Mouse (Mus musculus) myocyte (in vitro differentiated cells): ENCODE results near the gene Eipr1. TPM values are rescaled to one million over a fixed set of nuclear protein-coding genes. Genes with fewer than 3 reads are reported as not detected.

ENCODE experiments used
- H3K27me3 ChIP-seq: one replicate; pipeline ENCODE4 v1.6.1; 2011; ENCODE audit not compliant: control insufficient read depth, insufficient read depth, insufficient read length
- H3K36me3 ChIP-seq: one replicate; pipeline ENCODE4 v1.6.1; 2011; ENCODE audit not compliant: control insufficient read depth, insufficient read depth
- H3K4me2 ChIP-seq: one replicate; pipeline ENCODE4 v1.6.1; 2011; ENCODE audit warnings: low read depth, control low read depth
- H3K4me3 ChIP-seq: one replicate; pipeline ENCODE4 v1.5.1; 2011; ENCODE audit warnings: mild to moderate bottlenecking, control low read depth, moderate library complexity
- H3K79me2 ChIP-seq: one replicate; pipeline ENCODE4 v1.6.1; 2011; ENCODE audit not compliant: control insufficient read depth, insufficient read depth
- H3ac ChIP-seq: one replicate; pipeline ENCODE4 v1.6.1; 2011; ENCODE audit not compliant: control insufficient read depth, insufficient read length
- CEBPB ChIP-seq: IDR thresholded peaks from 2 replicates; pipeline ENCODE4 v1.6.1; 2011; ENCODE audit warnings: mild to moderate bottlenecking, moderate library complexity; ENCODE audit not compliant: poor library complexity, insufficient read depth, severe bottlenecking
- E2F4 ChIP-seq: IDR thresholded peaks from one replicate; pipeline ENCODE4 v1.6.1; 2011; ENCODE audit warnings: mild to moderate bottlenecking, control low read depth, moderate library complexity; ENCODE audit not compliant: insufficient read depth
- MAX ChIP-seq: IDR thresholded peaks from one replicate; pipeline ENCODE4 v1.6.1; 2011; ENCODE audit warnings: low read depth, mild to moderate bottlenecking, control low read depth
- MYOD1 ChIP-seq, 3 experiments: IDR thresholded peaks; one replicate each; pipeline ENCODE4 v1.6.1; 2011; ENCODE audit warnings: control low read depth in 2 of 3, low read depth in 2 of 3, mild to moderate bottlenecking in 2 of 3, moderate library complexity in 1 of 3; ENCODE audit not compliant: insufficient read length in 2 of 3, control insufficient read depth in 1 of 3
- MYOG ChIP-seq, 3 experiments: IDR thresholded peaks; one replicate each; pipeline ENCODE4 v1.6.1; 2011; ENCODE audit warnings: control low read depth in 2 of 3, low read depth in 2 of 3, mild to moderate bottlenecking in 2 of 3; ENCODE audit not compliant: insufficient read length in 2 of 3, control insufficient read depth in 1 of 3, insufficient read depth in 1 of 3
- POLR2A ChIP-seq: IDR thresholded peaks from one replicate; pipeline ENCODE4 v1.6.1; 2011; ENCODE audit warnings: low read depth, mild to moderate bottlenecking, control low read depth, moderate library complexity; ENCODE audit not compliant: insufficient read length
- POLR2AphosphoS2 ChIP-seq: IDR thresholded peaks from one replicate; pipeline ENCODE4 v1.6.1; 2011; ENCODE audit warnings: low read depth, control low read depth; ENCODE audit not compliant: insufficient read length
- REST ChIP-seq: IDR thresholded peaks from one replicate; pipeline ENCODE4 v1.6.1; 2011; ENCODE audit warnings: mild to moderate bottlenecking, control low read depth, moderate library complexity; ENCODE audit not compliant: insufficient read depth, insufficient read length
- SRF ChIP-seq: IDR thresholded peaks from one replicate; pipeline ENCODE4 v1.6.1; 2011; ENCODE audit warnings: low read depth; ENCODE audit not compliant: control insufficient read depth, insufficient read length
- TCF12 ChIP-seq: IDR thresholded peaks from one replicate; pipeline ENCODE4 v1.6.1; 2011; ENCODE audit warnings: mild to moderate bottlenecking, control low read depth; ENCODE audit not compliant: poor library complexity, insufficient read depth, severe bottlenecking
- TCF3 ChIP-seq: IDR thresholded peaks from one replicate; pipeline ENCODE4 v1.6.1; 2011; ENCODE audit warnings: low read depth, control low read depth; ENCODE audit not compliant: insufficient read length
- USF1 ChIP-seq: IDR thresholded peaks from one replicate; pipeline ENCODE4 v1.6.1; 2011; ENCODE audit warnings: low read depth, mild to moderate bottlenecking, control low read depth, moderate library complexity
- polyA plus RNA-seq: library from polyadenylated mRNA; unstranded; fragments of >200 nt; fragmentation: generic; extraction: Trizol; gene quantifications from one replicate; pipeline ENCODE4 v1.2.1, GENCODE M21; 2012; ENCODE audit warnings: missing spikeins

The Eipr1 gene
- polyA plus RNA-seq, 1 experiment: 19.5 TPM

- TF ChIP-seq E2F4: no peak
- no peak for TF ChIP-seq POLR2A
- TF ChIP-seq CEBPB: no peak
- no peak for TF ChIP-seq TCF12
- TF ChIP-seq TCF3: no peak
- no peak for TF ChIP-seq REST
- no peak for TF ChIP-seq MYOG (IDR thresholded peaks at IDR 0.05; ENCODE audit: control insufficient read depth in 1 of 3, insufficient read depth in 1 of 3, insufficient read length in 2 of 3, low read depth in 2 of 3)
- H3K79me2 ChIP-seq: no peaks in the 10 kb centered on the region
- H3ac ChIP-seq: no peak overlapping the region
- H3K36me3 ChIP-seq: no peaks in the 10 kb centered on the region
- H3K27me3 ChIP-seq: no peaks in the 10 kb centered on the region
- H3K4me2 ChIP-seq: no peak overlapping the region
- no peak overlapping the region for H3K4me3 ChIP-seq
These were observed 33.7 kb downstream of the Eipr1 start for GRCm38 (mm10) chr12:28785299-28785698.

DNA sequence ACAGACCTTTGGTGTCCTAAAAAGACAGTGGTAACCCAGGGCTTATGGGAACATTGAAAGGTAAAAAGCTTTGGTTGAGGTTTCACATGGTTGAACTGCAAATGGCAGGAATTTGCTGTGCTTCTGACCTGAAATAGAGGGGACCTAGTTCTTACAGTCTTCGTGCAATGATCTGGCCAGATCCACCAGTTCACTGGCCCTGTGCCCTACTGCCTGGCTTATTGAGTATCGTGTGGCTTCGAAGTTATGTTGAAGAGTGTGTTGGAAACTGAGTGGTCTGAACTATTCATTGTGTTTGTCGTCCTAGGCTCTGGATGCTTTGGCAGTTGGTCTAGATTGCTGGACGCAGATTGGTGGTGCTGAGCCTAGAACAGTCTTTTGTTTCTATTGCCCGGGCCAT lies 34.7 kb downstream of the Eipr1 start:
- H3K4me3 ChIP-seq: no peak overlapping the region

GRCm38 (mm10) chr12:28792613-28793012 lies 41.0 kb downstream of the Eipr1 start:
- no peaks in the 10 kb centered on the region for H3K36me3 ChIP-seq
- no peak overlapping the region for H3ac ChIP-seq
- H3K4me2 ChIP-seq: no peak overlapping the region
- H3K27me3 ChIP-seq: no peaks in the 10 kb centered on the region
- TF ChIP-seq TCF12 (no peak), SRF (no peak), MAX (no peak), E2F4 (no peak), USF1 (no peak), MYOG (IDR thresholded peaks at IDR 0.05; ENCODE audit: control insufficient read depth in 1 of 3, insufficient read depth in 1 of 3, insufficient read length in 2 of 3, low read depth in 2 of 3) (no peak), POLR2A (no peak), REST (no peak), MYOD1 (IDR thresholded peaks at IDR 0.05; ENCODE audit: control insufficient read depth in 1 of 3, insufficient read length in 2 of 3, low read depth in 2 of 3) (no peak), POLR2AphosphoS2 (no peak), TCF3 (no peak), CEBPB (no peak)
- H3K79me2 ChIP-seq: no peaks in the 10 kb centered on the region
- H3K4me3 ChIP-seq: no peak overlapping the region

More for the DNA sequence above, 34.7 kb downstream of the Eipr1 start:
- Histone ChIP-seq H3K79me2 (no peaks in the 10 kb centered on the region), H3K36me3 (no peaks in the 10 kb centered on the region), H3K4me2 (no peak overlapping the region), H3ac (no peak overlapping the region), H3K27me3 (no peaks in the 10 kb centered on the region)
- no peak for TF ChIP-seq MYOG (IDR thresholded peaks at IDR 0.05; ENCODE audit: control insufficient read depth in 1 of 3, insufficient read depth in 1 of 3, insufficient read length in 2 of 3, low read depth in 2 of 3)
- TF ChIP-seq POLR2AphosphoS2: no peak
- no peak for TF ChIP-seq MAX
- TF ChIP-seq E2F4: no peak
- no peak for TF ChIP-seq USF1
- TF ChIP-seq POLR2A: no peak
- TF ChIP-seq TCF12: no peak

GRCm38 (mm10) chr12:28793715-28794114 lies 42.1 kb downstream of the Eipr1 start:
- no peaks in the 10 kb centered on the region for H3K27me3 ChIP-seq
- no peaks in the 10 kb centered on the region for H3K36me3 ChIP-seq
- no peak overlapping the region for H3K4me2 ChIP-seq
- no peak overlapping the region for H3ac ChIP-seq
- no peak for TF ChIP-seq MYOD1 (IDR thresholded peaks at IDR 0.05; ENCODE audit: control insufficient read depth in 1 of 3, insufficient read length in 2 of 3, low read depth in 2 of 3)
- no peak for TF ChIP-seq USF1
- TF ChIP-seq REST: no peak
- TF ChIP-seq MAX: no peak
- TF ChIP-seq SRF: no peak
- TF ChIP-seq MYOG (IDR thresholded peaks at IDR 0.05; ENCODE audit: control insufficient read depth in 1 of 3, insufficient read depth in 1 of 3, insufficient read length in 2 of 3, low read depth in 2 of 3): no peak
- no peak for TF ChIP-seq TCF12
- TF ChIP-seq E2F4: no peak
- no peak for TF ChIP-seq CEBPB
- TF ChIP-seq POLR2AphosphoS2: no peak
- TF ChIP-seq TCF3: no peak
- TF ChIP-seq POLR2A: no peak
- no peaks in the 10 kb centered on the region for H3K79me2 ChIP-seq
- H3K4me3 ChIP-seq: no peak overlapping the region

- no peaks in the 10 kb centered on the region for H3K27me3 ChIP-seq
- no peak for TF ChIP-seq MYOD1 (IDR thresholded peaks at IDR 0.05; ENCODE audit: control insufficient read depth in 1 of 3, insufficient read length in 2 of 3, low read depth in 2 of 3)
- no peak for TF ChIP-seq USF1
- no peak for TF ChIP-seq E2F4
- no peak for TF ChIP-seq SRF
- TF ChIP-seq TCF3: no peak
- no peak for TF ChIP-seq MAX
- TF ChIP-seq TCF12: no peak
- TF ChIP-seq CEBPB: no peak
- TF ChIP-seq POLR2A: no peak
- TF ChIP-seq POLR2AphosphoS2: no peak
- TF ChIP-seq REST: no peak
- TF ChIP-seq MYOG (IDR thresholded peaks at IDR 0.05; ENCODE audit: control insufficient read depth in 1 of 3, insufficient read depth in 1 of 3, insufficient read length in 2 of 3, low read depth in 2 of 3): no peak
- no peaks in the 10 kb centered on the region for H3K36me3 ChIP-seq
- no peak overlapping the region for H3K4me2 ChIP-seq
- H3ac ChIP-seq: no peak overlapping the region
- H3K4me3 ChIP-seq: no peak overlapping the region
- H3K79me2 ChIP-seq: no peaks in the 10 kb centered on the region
These were observed 43.4 kb downstream of the Eipr1 start for GRCm38 (mm10) chr12:28795041-28795440.
